Mouse (Mus musculus): ENCODE results near the gene Dact1. TPM values are rescaled to one million over a fixed set of nuclear protein-coding genes. Genes with fewer than 3 reads are reported as not detected.
A peak's percentile ranks its signal among the peaks of the same experiment; 100 is the strongest.

The Dact1 gene
- polyA plus RNA-seq, 1 experiment from 2014 or later: 23.4 TPM

DNA sequence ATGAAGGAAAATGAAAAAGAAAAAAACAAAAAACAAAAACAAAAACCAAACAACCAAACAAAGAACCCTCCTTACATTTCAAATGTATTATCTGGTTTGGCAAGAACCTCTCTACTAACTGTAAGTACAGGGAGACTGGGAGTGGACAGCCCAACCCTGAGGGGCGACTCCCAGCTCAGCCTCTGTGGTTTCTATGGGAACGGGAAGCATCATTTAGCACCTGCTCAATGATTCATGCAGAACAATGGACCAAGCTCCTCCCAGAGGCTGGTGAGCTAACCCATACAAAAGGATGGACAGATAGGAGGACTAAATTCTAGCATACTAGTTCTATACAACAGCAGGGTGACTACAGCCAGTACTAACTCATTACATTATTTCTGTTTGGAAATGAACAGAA, 40.4 kb downstream of the Dact1 start:
- Histone ChIP-seq H3K27me3 (ENCODE audit: control insufficient read depth, insufficient read depth, low read length) (no peaks in the 10 kb centered on the region), H3K4me2 (ENCODE audit: low read depth, low read length) (no peak overlapping the region), H3K9ac (replicated peaks; ENCODE audit: low read depth, low read length) (no peak overlapping the region), H3K9me3 (ENCODE audit: control insufficient read depth, low read length) (no peaks in the 10 kb centered on the region), H3K4me3 (ENCODE audit: low read depth, low read length) (no peak overlapping the region), H3K36me3 (ENCODE audit: control insufficient read depth, insufficient read depth, low read length) (no peaks in the 10 kb centered on the region), H3K4me1 (ENCODE audit: control insufficient read depth, insufficient read depth, low read length) (no peaks in the 10 kb centered on the region), H3K27ac (ENCODE audit: low read depth, low read length) (no peak overlapping the region)
- WGBS: 15% methylated on average over 2 of the region's 2 CpGs
- peak; percentile 34; the same call in 1 of the 2 replicates for ATAC-seq (ENCODE audit: low read depth)

DNA sequence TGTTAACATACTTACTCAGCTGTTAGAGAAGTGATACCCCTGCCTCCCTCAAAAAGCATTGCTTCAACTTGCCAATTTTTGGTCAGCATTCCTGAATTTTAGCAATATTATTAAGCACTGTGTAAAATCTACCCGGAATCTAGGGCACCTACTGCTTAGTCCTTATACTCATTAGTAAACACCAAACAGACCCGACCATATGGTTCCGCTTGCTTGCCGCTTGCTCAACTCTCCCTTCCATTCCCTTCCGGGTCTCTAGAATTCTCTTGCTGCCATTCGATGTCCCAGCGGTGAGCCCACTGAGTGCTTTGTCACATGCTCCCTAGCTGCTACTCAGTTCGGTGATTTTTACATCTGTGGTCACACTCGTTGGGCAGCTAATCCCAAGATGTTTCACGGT, 45.0 kb downstream of the Dact1 start:
- no peaks in the 10 kb centered on the region for H3K27me3 ChIP-seq (ENCODE audit: control insufficient read depth, insufficient read depth, low read length)
- whole genome bisulfite sequencing: 47% methylated on average over 10 of the region's 10 CpGs
- no peaks in the 10 kb centered on the region for H3K4me1 ChIP-seq (ENCODE audit: control insufficient read depth, insufficient read depth, low read length)
- no peaks in the 10 kb centered on the region for H3K36me3 ChIP-seq (ENCODE audit: control insufficient read depth, insufficient read depth, low read length)
- H3K9me3 ChIP-seq (ENCODE audit: control insufficient read depth, low read length): no peaks in the 10 kb centered on the region
- no peak overlapping the region for H3K27ac ChIP-seq (ENCODE audit: low read depth, low read length)
- no peak overlapping the region for H3K9ac ChIP-seq (replicated peaks; ENCODE audit: low read depth, low read length)
- H3K4me2 ChIP-seq (ENCODE audit: low read depth, low read length): no peak overlapping the region
- ATAC-seq (ENCODE audit: low read depth): no peak
- no peak overlapping the region for H3K4me3 ChIP-seq (ENCODE audit: low read depth, low read length)

DNA sequence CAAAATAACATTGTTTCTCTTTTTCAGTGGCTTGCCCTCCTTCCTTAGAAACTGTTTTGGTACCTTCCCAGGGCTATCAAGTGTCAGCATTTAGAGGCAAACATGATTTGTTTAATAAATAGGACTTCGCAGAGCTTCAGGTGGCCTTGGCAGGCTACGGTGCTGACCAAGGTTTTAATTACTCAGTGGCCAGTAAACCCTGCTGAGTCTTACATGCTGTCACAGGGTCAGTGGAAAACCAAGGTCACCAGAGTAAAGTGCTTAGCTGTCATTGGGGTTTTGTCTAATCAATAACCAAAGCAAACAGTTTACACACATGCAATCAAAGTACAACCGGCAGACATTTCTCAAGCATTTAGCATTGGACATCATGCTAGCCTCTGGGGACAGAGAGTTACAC, 45.4 kb downstream of the Dact1 start:
- H3K27ac ChIP-seq (ENCODE audit: low read depth, low read length): no peak overlapping the region
- no peaks in the 10 kb centered on the region for H3K9me3 ChIP-seq (ENCODE audit: control insufficient read depth, low read length)
- H3K4me1 ChIP-seq (ENCODE audit: control insufficient read depth, insufficient read depth, low read length): no peaks in the 10 kb centered on the region
- H3K36me3 ChIP-seq (ENCODE audit: control insufficient read depth, insufficient read depth, low read length): no peaks in the 10 kb centered on the region
- no peak overlapping the region for H3K9ac ChIP-seq (replicated peaks; ENCODE audit: low read depth, low read length)
- WGBS: 59% methylated on average over 3 of the region's 3 CpGs
- no peak for ATAC-seq (ENCODE audit: low read depth)
- H3K27me3 ChIP-seq (ENCODE audit: control insufficient read depth, insufficient read depth, low read length): no peaks in the 10 kb centered on the region
- no peak overlapping the region for H3K4me2 ChIP-seq (ENCODE audit: low read depth, low read length)
- no peak overlapping the region for H3K4me3 ChIP-seq (ENCODE audit: low read depth, low read length)

DNA sequence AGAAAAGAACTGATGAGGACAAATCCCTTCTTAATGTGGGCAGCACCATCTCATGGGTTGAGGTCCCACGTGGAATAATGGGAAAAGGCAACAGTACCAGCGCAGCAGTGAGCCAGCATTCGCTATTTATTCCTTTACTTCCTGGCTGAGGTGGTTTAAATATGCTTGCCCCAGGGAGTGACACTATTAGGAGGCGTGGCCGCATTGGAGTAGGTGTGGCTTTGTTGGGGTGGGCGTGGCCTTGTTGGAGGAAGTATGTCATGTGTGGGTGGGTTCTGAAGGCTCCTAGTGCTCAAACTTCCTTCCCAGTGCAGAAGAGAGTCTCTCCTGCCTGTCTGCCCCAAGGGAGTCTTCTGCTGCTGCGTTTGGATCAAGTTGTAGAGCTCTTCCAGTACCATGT, 51.9 kb downstream of the Dact1 start:
- H3K4me2 ChIP-seq (ENCODE audit: low read depth, low read length): no peak overlapping the region
- H3K4me1 ChIP-seq (ENCODE audit: control insufficient read depth, insufficient read depth, low read length): no peaks in the 10 kb centered on the region
- H3K36me3 ChIP-seq (ENCODE audit: control insufficient read depth, insufficient read depth, low read length): no peaks in the 10 kb centered on the region
- ATAC-seq (ENCODE audit: low read depth): no peak
- H3K4me3 ChIP-seq (ENCODE audit: low read depth, low read length): no peak overlapping the region
- no peaks in the 10 kb centered on the region for H3K27me3 ChIP-seq (ENCODE audit: control insufficient read depth, insufficient read depth, low read length)
- H3K9me3 ChIP-seq (ENCODE audit: control insufficient read depth, low read length): no peaks in the 10 kb centered on the region
- H3K27ac ChIP-seq (ENCODE audit: low read depth, low read length): no peak overlapping the region
- no peak overlapping the region for H3K9ac ChIP-seq (replicated peaks; ENCODE audit: low read depth, low read length)
- 87% methylated on average over 7 of the region's 7 CpGs for WGBS

DNA sequence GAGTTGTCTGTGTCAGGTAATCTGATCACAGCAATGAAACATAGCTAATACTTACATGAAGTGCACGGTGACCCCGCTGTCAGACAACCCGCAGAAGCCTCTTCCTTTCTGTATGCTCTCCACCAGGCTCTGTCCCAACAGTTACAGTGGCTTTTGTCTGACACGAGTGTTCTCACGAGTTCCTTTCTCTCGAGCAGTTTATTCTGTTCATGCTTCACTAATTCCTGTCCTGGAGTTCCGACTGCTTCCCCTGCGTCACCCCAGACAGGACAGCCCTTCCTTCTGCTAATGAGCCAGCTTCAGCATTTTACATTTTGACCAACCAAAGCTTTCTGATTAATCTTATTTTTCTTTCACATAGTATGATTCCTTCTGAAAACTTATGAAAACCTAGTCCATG, 52.7 kb downstream of the Dact1 start:
- Histone ChIP-seq H3K27me3 (ENCODE audit: control insufficient read depth, insufficient read depth, low read length) (no peaks in the 10 kb centered on the region), H3K27ac (ENCODE audit: low read depth, low read length) (no peak overlapping the region), H3K36me3 (ENCODE audit: control insufficient read depth, insufficient read depth, low read length) (no peaks in the 10 kb centered on the region), H3K9me3 (ENCODE audit: control insufficient read depth, low read length) (no peaks in the 10 kb centered on the region), H3K4me2 (ENCODE audit: low read depth, low read length) (no peak overlapping the region), H3K4me1 (ENCODE audit: control insufficient read depth, insufficient read depth, low read length) (no peaks in the 10 kb centered on the region), H3K9ac (replicated peaks; ENCODE audit: low read depth, low read length) (no peak overlapping the region), H3K4me3 (ENCODE audit: low read depth, low read length) (no peak overlapping the region)
- no peak for ATAC-seq (ENCODE audit: low read depth)
- 61% methylated on average over 8 of the region's 8 CpGs for WGBS

DNA sequence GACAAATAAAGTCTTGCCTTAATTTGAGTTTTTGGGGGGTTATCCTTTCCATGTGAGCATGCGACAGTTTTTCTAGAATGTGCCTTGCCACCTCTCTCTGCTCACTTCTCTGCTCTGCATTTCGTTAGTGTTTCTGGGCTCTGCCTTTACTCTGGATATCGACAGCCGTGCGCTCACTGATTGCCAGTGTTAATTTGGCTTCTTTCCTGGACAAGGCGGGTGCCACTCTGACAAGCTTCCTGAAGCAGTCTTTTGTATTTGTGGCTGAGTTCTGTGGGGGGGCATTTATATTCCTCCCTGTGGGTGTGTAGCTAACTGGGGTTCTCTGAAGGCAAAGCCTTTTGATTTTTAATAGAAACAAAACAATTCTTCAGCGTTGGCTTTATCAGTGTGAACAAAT, 54.4 kb downstream of the Dact1 start:
- H3K4me1 ChIP-seq (ENCODE audit: control insufficient read depth, insufficient read depth, low read length): no peaks in the 10 kb centered on the region
- no peaks in the 10 kb centered on the region for H3K36me3 ChIP-seq (ENCODE audit: control insufficient read depth, insufficient read depth, low read length)
- no peak overlapping the region for H3K9ac ChIP-seq (replicated peaks; ENCODE audit: low read depth, low read length)
- ATAC-seq (ENCODE audit: low read depth): no peak
- no peaks in the 10 kb centered on the region for H3K9me3 ChIP-seq (ENCODE audit: control insufficient read depth, low read length)
- H3K27me3 ChIP-seq (ENCODE audit: control insufficient read depth, insufficient read depth, low read length): no peaks in the 10 kb centered on the region
- WGBS: 71% methylated on average over 7 of the region's 7 CpGs
- H3K4me3 ChIP-seq (ENCODE audit: low read depth, low read length): no peak overlapping the region
- H3K4me2 ChIP-seq (ENCODE audit: low read depth, low read length): no peak overlapping the region
- no peak overlapping the region for H3K27ac ChIP-seq (ENCODE audit: low read depth, low read length)

DNA sequence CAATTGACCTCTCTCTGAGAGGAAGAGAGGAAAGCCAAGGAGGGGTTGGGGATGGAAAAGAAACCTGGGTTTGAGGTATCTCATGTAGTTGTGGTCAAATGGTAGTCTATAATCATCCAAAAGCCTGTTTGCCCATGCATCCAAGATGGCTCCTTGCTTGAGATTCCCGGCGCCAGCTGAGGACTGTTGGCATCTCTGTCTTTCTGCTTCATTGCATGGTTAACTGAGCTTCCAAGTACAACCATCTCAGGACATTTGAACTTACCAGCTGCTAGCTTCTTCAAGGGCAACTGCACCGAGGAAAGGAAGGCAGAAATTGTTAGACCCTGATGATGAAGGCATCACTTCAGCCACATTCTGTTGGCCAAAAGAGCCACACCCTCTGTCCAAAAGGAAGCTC, 54.8 kb downstream of the Dact1 start:
- WGBS: 91% methylated on average over 3 of the region's 3 CpGs
- Histone ChIP-seq H3K4me2 (ENCODE audit: low read depth, low read length) (no peak overlapping the region), H3K9me3 (ENCODE audit: control insufficient read depth, low read length) (no peaks in the 10 kb centered on the region), H3K9ac (replicated peaks; ENCODE audit: low read depth, low read length) (no peak overlapping the region), H3K36me3 (ENCODE audit: control insufficient read depth, insufficient read depth, low read length) (no peaks in the 10 kb centered on the region), H3K4me3 (ENCODE audit: low read depth, low read length) (no peak overlapping the region), H3K27me3 (ENCODE audit: control insufficient read depth, insufficient read depth, low read length) (no peaks in the 10 kb centered on the region), H3K27ac (ENCODE audit: low read depth, low read length) (no peak overlapping the region), H3K4me1 (ENCODE audit: control insufficient read depth, insufficient read depth, low read length) (no peaks in the 10 kb centered on the region)
- no peak for ATAC-seq (ENCODE audit: low read depth)

DNA sequence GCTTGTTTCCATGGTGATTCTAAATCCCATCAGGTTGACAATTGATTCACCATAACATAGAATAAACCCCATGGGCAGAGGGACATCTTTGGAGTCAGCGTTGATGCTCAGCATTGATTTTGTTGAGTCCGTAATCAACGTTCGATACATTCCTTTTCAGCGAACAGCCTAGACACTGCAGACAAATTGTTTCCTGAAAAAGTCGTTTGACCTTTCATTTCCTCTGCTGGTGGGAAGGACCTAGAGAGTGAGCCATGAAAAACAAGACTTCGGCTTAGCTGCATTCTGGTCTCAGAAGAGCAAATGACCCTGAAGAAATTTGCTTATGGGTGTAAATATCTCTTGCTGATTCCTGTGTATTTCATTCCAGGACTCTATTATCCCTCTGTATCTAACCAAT, 55.5 kb downstream of the Dact1 start:
- Histone ChIP-seq H3K9ac (replicated peaks; ENCODE audit: low read depth, low read length) (no peak overlapping the region), H3K27me3 (ENCODE audit: control insufficient read depth, insufficient read depth, low read length) (no peaks in the 10 kb centered on the region), H3K9me3 (ENCODE audit: control insufficient read depth, low read length) (no peaks in the 10 kb centered on the region), H3K36me3 (ENCODE audit: control insufficient read depth, insufficient read depth, low read length) (no peaks in the 10 kb centered on the region), H3K4me3 (ENCODE audit: low read depth, low read length) (no peak overlapping the region), H3K27ac (ENCODE audit: low read depth, low read length) (no peak overlapping the region), H3K4me2 (ENCODE audit: low read depth, low read length) (no peak overlapping the region), H3K4me1 (ENCODE audit: control insufficient read depth, insufficient read depth, low read length) (no peaks in the 10 kb centered on the region)
- WGBS: 74% methylated on average over 7 of the region's 7 CpGs
- no peak for ATAC-seq (ENCODE audit: low read depth)

DNA sequence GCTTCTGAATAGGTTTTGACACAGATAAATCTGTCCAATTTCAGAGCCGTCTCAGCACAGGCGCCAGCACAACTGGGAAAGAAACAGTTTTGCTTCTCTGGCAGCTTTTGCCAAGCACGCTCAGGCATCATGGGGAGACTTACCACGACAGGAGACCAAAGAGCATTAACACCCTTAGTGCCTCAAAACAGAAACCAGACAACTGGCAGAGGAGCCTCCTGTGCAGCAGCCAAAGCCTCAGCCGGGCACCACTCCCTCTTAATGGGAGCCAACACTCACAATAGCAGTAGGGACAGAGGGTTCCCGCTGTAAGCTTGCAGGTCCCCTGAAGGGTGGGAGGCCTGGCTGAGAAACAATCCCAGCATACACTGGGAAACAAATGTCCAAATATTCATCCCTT, 56.5 kb downstream of the Dact1 start:
- Histone ChIP-seq H3K27ac (ENCODE audit: low read depth, low read length) (no peak overlapping the region), H3K4me2 (ENCODE audit: low read depth, low read length) (no peak overlapping the region), H3K4me1 (ENCODE audit: control insufficient read depth, insufficient read depth, low read length) (no peaks in the 10 kb centered on the region), H3K4me3 (ENCODE audit: low read depth, low read length) (no peak overlapping the region), H3K27me3 (ENCODE audit: control insufficient read depth, insufficient read depth, low read length) (no peaks in the 10 kb centered on the region), H3K9ac (replicated peaks; ENCODE audit: low read depth, low read length) (no peak overlapping the region), H3K36me3 (ENCODE audit: control insufficient read depth, insufficient read depth, low read length) (no peaks in the 10 kb centered on the region), H3K9me3 (ENCODE audit: control insufficient read depth, low read length) (no peaks in the 10 kb centered on the region)
- ATAC-seq (ENCODE audit: low read depth): no peak
- WGBS: 44% methylated on average over 6 of the region's 6 CpGs

DNA sequence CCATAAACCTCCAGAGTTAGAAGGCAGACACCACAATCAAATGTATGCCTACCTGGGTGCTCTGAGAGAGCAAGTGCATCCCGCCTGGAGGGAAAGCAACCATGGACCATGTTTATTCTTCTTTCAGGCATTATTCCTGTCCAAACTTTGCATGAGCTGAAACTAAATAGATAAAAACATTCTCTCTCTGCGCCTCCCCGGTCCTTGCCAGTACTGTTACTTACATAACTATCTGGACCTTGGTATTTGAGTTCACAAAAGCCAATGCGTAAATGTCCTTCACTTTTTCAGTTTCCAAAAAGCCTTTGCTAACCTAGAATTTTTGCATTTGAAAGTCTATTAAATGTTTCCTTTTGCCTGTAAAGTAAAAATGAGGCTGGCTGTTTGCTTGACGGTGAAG, 58.9 kb downstream of the Dact1 start:
- no peak for ATAC-seq (ENCODE audit: low read depth)
- H3K27ac ChIP-seq (ENCODE audit: low read depth, low read length): no peak overlapping the region
- no peaks in the 10 kb centered on the region for H3K36me3 ChIP-seq (ENCODE audit: control insufficient read depth, insufficient read depth, low read length)
- no peaks in the 10 kb centered on the region for H3K27me3 ChIP-seq (ENCODE audit: control insufficient read depth, insufficient read depth, low read length)
- H3K4me3 ChIP-seq (ENCODE audit: low read depth, low read length): no peak overlapping the region
- no peak overlapping the region for H3K9ac ChIP-seq (replicated peaks; ENCODE audit: low read depth, low read length)
- H3K9me3 ChIP-seq (ENCODE audit: control insufficient read depth, low read length): no peaks in the 10 kb centered on the region
- H3K4me1 ChIP-seq (ENCODE audit: control insufficient read depth, insufficient read depth, low read length): no peaks in the 10 kb centered on the region
- 87% methylated on average over 5 of the region's 5 CpGs for WGBS
- no peak overlapping the region for H3K4me2 ChIP-seq (ENCODE audit: low read depth, low read length)

Measured in neural tube, embryonic 14.5 days (tissue).